Mouse (Mus musculus): Measurements from ENCODE around the gene Hjurp.
A peak's percentile ranks its signal among the peaks of the same experiment; 100 is the strongest.

DNA sequence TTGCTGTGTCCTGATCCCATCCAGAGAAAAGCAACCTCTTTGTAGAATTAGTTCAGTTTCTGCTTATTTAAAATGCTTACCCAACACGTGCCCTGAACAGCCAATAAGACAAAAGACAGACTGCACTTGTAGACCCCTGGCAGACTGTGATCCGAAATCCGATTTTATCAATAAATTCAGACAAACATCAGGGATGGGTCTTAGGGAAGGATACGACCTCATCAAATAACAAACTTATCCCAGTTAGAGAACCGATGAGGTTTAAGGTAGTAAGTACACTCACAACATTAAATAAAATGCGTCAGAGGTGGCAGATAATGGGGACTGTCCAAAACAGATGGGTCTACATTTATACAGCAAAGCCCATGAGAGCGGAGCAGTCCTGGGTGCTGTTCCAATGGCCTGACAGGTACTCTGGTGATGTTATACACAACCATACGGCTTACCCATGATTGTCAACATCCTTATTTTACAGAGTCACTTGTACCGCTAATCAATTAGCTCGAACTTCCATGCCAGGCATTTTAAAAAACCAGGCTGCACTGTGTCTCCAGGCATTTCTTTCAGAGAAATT is 822 bp downstream of the Hjurp start:
- TF ChIP-seq RCOR1 (conservative IDR thresholded peaks at IDR 0.05; ENCODE audit: low read depth, low read length) (0 out of 2 replicates have a peak, but pooled peaks have one; percentile 40), E2F4 (IDR thresholded peaks at IDR 0.05; ENCODE audit: insufficient replicate concordance, low read depth, low read length) (no peak), CTCF (conservative IDR thresholded peaks at IDR 0.05 in 1 of 2, IDR thresholded peaks at IDR 0.05 in 1 of 2; ENCODE audit: low read depth in 2 of 2, low read length in 2 of 2) (no peak), EP300 (IDR thresholded peaks at IDR 0.05; ENCODE audit: low read length) (peak; percentile 46; the same call in 1 of the 2 replicates), CHD1 (IDR thresholded peaks at IDR 0.05; ENCODE audit: low read depth, low read length) (no peak), POLR2A (IDR thresholded peaks at IDR 0.05; ENCODE audit: low read depth, low read length) (no peak), MAZ (IDR thresholded peaks at IDR 0.05; ENCODE audit: low read depth, low read length) (peak; percentile 43; the same call in 1 of the 2 replicates)
